Mouse (Mus musculus) brain, embryonic 14.5 days (tissue): ENCODE measurements at regions not wholly inside any gene's neighbourhood (a gene's known extent, or its start where the extent isn't known, plus 50 kb on each side); places are given as distances from the start of the nearest gene placed in this dataset.

Experiments
- CTCF ChIP-seq: fragments of 200-500 bp; IDR thresholded peaks from 2 replicates; pipeline ENCODE4 v1.5.1; 2012; ENCODE audit warnings: inconsistent platforms, mild to moderate bottlenecking, moderate library complexity, borderline replicate concordance; ENCODE audit not compliant: insufficient read depth, insufficient read length; ENCODE audit errors: extremely low read depth
- POLR2A ChIP-seq: fragments of 200-500 bp; IDR thresholded peaks from 2 replicates; pipeline ENCODE4 v1.6.1; 2012; ENCODE audit warnings: mild to moderate bottlenecking, inconsistent platforms, borderline replicate concordance; ENCODE audit not compliant: poor library complexity, insufficient read depth, insufficient read length, severe bottlenecking; ENCODE audit errors: extremely low read depth

DNA sequence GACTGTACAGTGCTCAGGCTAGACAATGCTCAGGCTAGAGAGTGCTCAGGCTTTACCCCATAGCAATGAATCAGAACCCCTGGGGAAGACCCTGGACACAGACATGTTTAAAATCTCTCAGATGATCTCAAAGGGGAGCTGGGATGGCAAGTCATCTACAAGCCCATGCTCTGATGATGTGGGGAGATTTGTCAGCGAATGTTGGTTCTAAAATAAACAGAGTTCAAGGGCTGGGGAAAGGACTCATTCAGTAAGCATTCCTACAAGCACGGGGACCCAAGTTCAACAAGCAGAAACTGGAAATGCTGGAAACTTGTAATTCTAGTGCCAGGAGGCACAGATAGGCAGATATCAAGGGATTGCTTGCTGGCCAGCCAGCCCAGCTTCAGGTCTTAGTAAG lies 254.1 kb downstream of the Tcf7l2 start:
- TF ChIP-seq CTCF (no peak), POLR2A (no peak)
